Mouse (Mus musculus) liver, embryonic 14.5 days (tissue): ENCODE results near the gene 9430038I01Rik. TPM values are rescaled to one million over a fixed set of nuclear protein-coding genes. Genes with fewer than 3 reads are reported as not detected.

ENCODE experiments used
- ATAC-seq: fragments of 200-750 bp; cut with Nextera tagmentation; 2 replicates; pipeline ENCODE4 v1.8.0; 2017; ENCODE audit warnings: moderate number of reproducible peaks, mild to moderate bottlenecking, moderate library complexity; ENCODE audit not compliant: insufficient read depth
- DNase-seq, 3 experiments: peaks; one replicate each; pipeline ENCODE4 v3.0.0-alpha.2; 2012 to 2013; ENCODE audit warnings: low read depth in 3 of 3, low spot score in 3 of 3
- H3K27ac ChIP-seq: fragments of 300-500 bp; sonication (generic); 2 replicates; pipeline ENCODE4 v1.5.1; 2014; ENCODE audit warnings: moderate library complexity, mild to moderate bottlenecking, control low read depth, inconsistent platforms
- H3K27me3 ChIP-seq: fragments of 300-500 bp; sonication (generic); 2 replicates; pipeline ENCODE4 v1.6.1; 2014; ENCODE audit warnings: mild to moderate bottlenecking, low read length, moderate library complexity; ENCODE audit not compliant: control insufficient read depth, insufficient read depth
- H3K36me3 ChIP-seq: fragments of 300-500 bp; sonication (generic); replicated peaks from 2 replicates; pipeline ENCODE4 v1.6.1; 2014; ENCODE audit warnings: low read depth; ENCODE audit not compliant: control insufficient read depth, insufficient read depth
- H3K4me1 ChIP-seq, 2 experiments: fragments of 200-500 bp in 1 of 2; fragments of 300-500 bp in 1 of 2; sonication (generic) in 1 of 2; replicated peaks; 2 replicates each; pipeline ENCODE4 v1.6.1; 2012 to 2014; ENCODE audit warnings: antibody characterized with exemption in 1 of 2, inconsistent platforms in 1 of 2, low read length in 1 of 2; ENCODE audit not compliant: control insufficient read depth in 2 of 2, insufficient read depth in 2 of 2
- H3K4me2 ChIP-seq: fragments of 300-500 bp; sonication (generic); 2 replicates; pipeline ENCODE4 v1.6.1; 2014; ENCODE audit warnings: low read depth, mild to moderate bottlenecking, control low read depth, moderate library complexity
- H3K4me3 ChIP-seq, 2 experiments: fragments of 200-500 bp in 1 of 2; fragments of 300-500 bp in 1 of 2; sonication (generic) in 1 of 2; 2 replicates each; pipeline ENCODE4 v1.5.1; 2012 to 2014; ENCODE audit warnings: low read depth in 2 of 2, low read length in 2 of 2, mild to moderate bottlenecking in 2 of 2, control low read depth in 1 of 2, inconsistent platforms in 1 of 2, moderate library complexity in 1 of 2; ENCODE audit not compliant: insufficient read depth in 1 of 2
- H3K9ac ChIP-seq: fragments of 300-500 bp; sonication (generic); replicated peaks from 2 replicates; pipeline ENCODE4 v1.6.1; 2014; ENCODE audit warnings: mild to moderate bottlenecking, control low read depth, moderate library complexity
- H3K9me3 ChIP-seq: fragments of 300-500 bp; sonication (generic); 2 replicates; pipeline ENCODE4 v1.6.1; 2016; ENCODE audit warnings: low read length, mixed read lengths; ENCODE audit not compliant: control insufficient read depth
- CTCF ChIP-seq: IDR thresholded peaks from 2 replicates; pipeline ENCODE4 v1.5.1; 2016; ENCODE audit warnings: antibody characterized with exemption, low read depth, control low read depth
- EP300 ChIP-seq: IDR thresholded peaks from 2 replicates; pipeline ENCODE4 v1.6.1; 2016; ENCODE audit warnings: antibody characterized with exemption, low read depth
- WGBS: fragments of 180-500 bp; shearing (Covaris S2); extraction: QIAGEN DNeasy Blood & Tissue Kit; methylation state at CpG from one replicate; pipeline ENCODE4 v1.1.7; 2014; ENCODE audit not compliant: insufficient replicate concordance; 5-methylcytosine and 5-hydroxymethylcytosine counted together
- polyA plus RNA-seq, 2 experiments: library from polyadenylated mRNA; depleted of rRNA in 1 of 2; stranded (reverse) in 1 of 2; unstranded in 1 of 2; fragments of >200 nt; fragmentation: Nextera tagmentation in 1 of 2; extraction: Ambion mirVana in 1 of 2; gene quantifications; 2 replicates each; pipeline versions ENCODE4 v1.2.1 to v1.2.3; 2012 to 2014

The 9430038I01Rik gene
- polyA plus RNA-seq, 2 experiments, result 4.3 to 7.1 TPM

- H3K4me3 ChIP-seq, result no peak overlapping the region
- H3K9ac ChIP-seq, result no peak overlapping the region
- DNase-seq (no peak), ATAC-seq (no peak)
- 59% methylated on average over 2 of the region's 2 CpGs for WGBS
- no peak overlapping the region for H3K27ac ChIP-seq
- no peak overlapping the region for H3K4me2 ChIP-seq
- no peaks in the 10 kb centered on the region for H3K4me1 ChIP-seq
- H3K36me3 ChIP-seq, result no peaks in the 10 kb centered on the region
- TF ChIP-seq CTCF (no peak), EP300 (no peak)
- no peaks in the 10 kb centered on the region for H3K9me3 ChIP-seq
- H3K27me3 ChIP-seq, result no peaks in the 10 kb centered on the region
These were observed 10.0 kb upstream of the 9430038I01Rik start for GRCm38 (mm10) chr7:137420550-137420949.

- Histone ChIP-seq H3K4me2 (no peak overlapping the region), H3K4me1 (peaks cover 2 to 4% of the 10 kb centered on the region in 2 experiments; a peak in 2 of 4 replicates), H3K27ac (no peak overlapping the region), H3K9me3 (no peaks in the 10 kb centered on the region), H3K27me3 (no peaks in the 10 kb centered on the region), H3K4me3 (no peak overlapping the region), H3K9ac (no peak overlapping the region), H3K36me3 (no peaks in the 10 kb centered on the region)
- DNase-seq, result no peak
- 73% methylated on average over 8 of the region's 8 CpGs for WGBS
- no peak for ATAC-seq
- TF ChIP-seq EP300, result no peak
- no peak for TF ChIP-seq CTCF
These were observed 4.1 kb upstream of the 9430038I01Rik start for GRCm38 (mm10) chr7:137414710-137415109.

GRCm38 (mm10) chr7:137407428-137408058 is 3.0 kb downstream of the 9430038I01Rik start:
- Histone ChIP-seq H3K27ac (no peak overlapping the region), H3K4me3 (no peak overlapping the region), H3K4me1 (peaks cover 2 to 4% of the 10 kb centered on the region in 2 experiments; a peak in 3 of 4 replicates), H3K9ac (no peak overlapping the region), H3K9me3 (no peaks in the 10 kb centered on the region), H3K27me3 (no peaks in the 10 kb centered on the region), H3K36me3 (no peaks in the 10 kb centered on the region), H3K4me2 (no peak overlapping the region)
- TF ChIP-seq CTCF, result no peak
- TF ChIP-seq EP300, result no peak
- DNase-seq, result no peak
- ATAC-seq, result no peak
- WGBS, result 90% methylated on average over 1 of the region's 1 CpGs

- DNase-seq (no peak), ATAC-seq (no peak)
- no peaks in the 10 kb centered on the region for H3K27me3 ChIP-seq
- no peak overlapping the region for H3K4me2 ChIP-seq
- no peaks in the 10 kb centered on the region for H3K9me3 ChIP-seq
- H3K27ac ChIP-seq, result no peak overlapping the region
- no peaks in the 10 kb centered on the region for H3K36me3 ChIP-seq
- no peaks in the 10 kb centered on the region; a peak in 1 of 4 replicates for H3K4me1 ChIP-seq
- no peak overlapping the region for H3K9ac ChIP-seq
- no peak for TF ChIP-seq EP300
- no peak for TF ChIP-seq CTCF
- 56% methylated on average over 2 of the region's 2 CpGs for WGBS
- H3K4me3 ChIP-seq, result no peak overlapping the region
These were observed 6.4 kb downstream of the 9430038I01Rik start for GRCm38 (mm10) chr7:137404146-137404545.

DNA sequence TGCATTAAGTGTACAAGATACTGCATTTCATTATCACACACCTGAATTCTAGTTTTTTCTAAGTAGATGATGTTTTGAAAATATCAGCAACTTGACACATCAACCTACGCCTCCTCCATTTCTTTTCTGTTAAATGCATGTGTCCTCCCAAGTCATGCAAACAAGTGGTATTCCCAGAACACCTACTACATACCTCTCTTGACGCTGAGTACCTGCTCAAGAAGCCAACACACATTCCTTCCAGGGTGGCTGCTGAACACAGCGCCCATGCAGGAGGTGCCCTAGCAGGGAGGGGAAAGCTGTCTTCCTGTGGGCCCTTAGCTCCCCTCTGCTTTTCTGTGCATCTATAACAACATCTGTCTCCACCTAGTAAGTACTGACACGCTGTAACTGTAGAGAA is 11.6 kb downstream of the 9430038I01Rik start:
- Histone ChIP-seq H3K36me3 (no peaks in the 10 kb centered on the region), H3K27ac (no peak overlapping the region), H3K27me3 (no peaks in the 10 kb centered on the region), H3K4me2 (no peak overlapping the region), H3K9me3 (no peaks in the 10 kb centered on the region), H3K4me1 (no peaks in the 10 kb centered on the region), H3K9ac (no peak overlapping the region), H3K4me3 (no peak overlapping the region)
- 65% methylated on average over 4 of the region's 4 CpGs for WGBS
- ATAC-seq, result no peak
- TF ChIP-seq CTCF (no peak), EP300 (no peak)
- no peak for DNase-seq
